Mouse (Mus musculus) gastrocnemius, adult 8-10 months (tissue): ENCODE results near the gene Tspan9. TPM values are rescaled to one million over a fixed set of nuclear protein-coding genes. Genes with fewer than 3 reads are reported as not detected.

Source experiments
- DNase-seq, 2 experiments: peaks; one replicate each; pipeline ENCODE4 v3.0.0; 2022; ENCODE audit warnings: low spot score in 2 of 2
- microRNA-seq: library from miRNA; unstranded; fragments of <30 nt; microRNA quantifications from one replicate; pipeline ENCODE4 v1.2.0, GENCODE M21; 2022
- total RNA-seq, 4 experiments: library from RNA; stranded (reverse); gene quantifications; 2 replicates each; pipeline ENCODE4 v1.2.4; 2022

The Tspan9 gene
- total RNA-seq, 4 experiments from 2014 or later, result 27.4 to 36.6 (median 31.5) TPM

DNA sequence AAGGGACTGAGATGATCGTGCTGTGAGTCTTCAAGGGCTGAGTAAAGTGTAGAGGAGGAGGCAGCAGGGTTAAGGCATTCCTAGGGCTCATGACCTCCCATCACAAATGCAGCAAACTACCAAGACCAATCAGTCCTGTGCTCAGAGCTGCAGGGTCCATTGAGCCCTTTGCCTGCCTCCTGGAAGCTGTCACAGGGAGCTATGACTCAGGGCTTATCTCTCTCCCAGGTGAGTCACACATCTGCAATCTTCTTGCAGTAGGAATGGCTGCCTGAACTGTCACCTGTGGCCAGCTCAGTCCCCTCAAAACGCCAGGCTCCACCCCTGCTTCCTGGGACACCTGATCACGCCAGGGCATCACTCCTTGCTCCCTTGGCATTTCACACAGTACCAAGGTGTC, 208.3 kb downstream of the Tspan9 start:
- DNase-seq, result no peak

DNA sequence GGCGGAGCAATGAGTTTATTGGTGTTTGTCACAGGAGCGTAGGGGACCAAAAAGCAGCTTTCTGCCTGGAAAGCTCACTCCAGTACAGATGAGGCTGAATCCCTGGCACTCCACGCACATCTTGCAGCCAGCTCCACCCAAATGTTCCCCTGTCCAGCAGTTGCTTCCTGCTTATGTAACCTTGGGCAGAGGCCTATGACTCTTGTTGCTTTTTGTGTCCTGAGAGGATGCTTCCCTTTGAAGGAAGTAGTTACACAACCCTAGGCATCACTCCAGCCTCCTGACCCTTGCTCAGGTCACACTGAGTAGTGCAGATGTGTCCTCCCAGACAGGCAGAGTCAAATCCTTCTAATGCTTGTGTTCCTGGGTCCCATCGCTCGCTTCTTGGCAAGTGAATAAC, 209.6 kb downstream of the Tspan9 start:
- peak; percentile 55 to 66 for DNase-seq

DNA sequence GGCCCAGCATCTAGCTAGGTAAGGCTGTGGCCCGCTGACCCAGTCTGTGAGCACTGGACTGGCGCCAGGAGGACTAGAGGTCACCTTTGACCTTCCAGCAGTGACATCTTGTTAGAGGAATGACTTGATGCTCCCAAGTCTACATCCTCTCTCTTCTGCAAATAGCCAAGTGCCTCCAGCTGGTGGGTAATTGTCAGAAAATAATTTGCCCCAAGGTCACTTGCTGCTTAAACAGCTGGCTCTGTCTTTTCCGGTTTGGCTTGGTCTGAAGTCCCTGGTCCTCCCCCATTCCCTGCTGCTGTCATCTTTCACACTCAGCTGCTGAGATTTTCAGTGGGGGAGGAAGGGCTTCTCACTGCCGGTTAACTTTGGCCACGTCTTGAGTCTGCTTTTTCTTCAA, 210.7 kb downstream of the Tspan9 start:
- peak; percentile 12 to 22 for DNase-seq

GRCm38 (mm10) chr6:127928682-127929081, 214.7 kb downstream of the Tspan9 start:
- DNase-seq, result no peak

DNA sequence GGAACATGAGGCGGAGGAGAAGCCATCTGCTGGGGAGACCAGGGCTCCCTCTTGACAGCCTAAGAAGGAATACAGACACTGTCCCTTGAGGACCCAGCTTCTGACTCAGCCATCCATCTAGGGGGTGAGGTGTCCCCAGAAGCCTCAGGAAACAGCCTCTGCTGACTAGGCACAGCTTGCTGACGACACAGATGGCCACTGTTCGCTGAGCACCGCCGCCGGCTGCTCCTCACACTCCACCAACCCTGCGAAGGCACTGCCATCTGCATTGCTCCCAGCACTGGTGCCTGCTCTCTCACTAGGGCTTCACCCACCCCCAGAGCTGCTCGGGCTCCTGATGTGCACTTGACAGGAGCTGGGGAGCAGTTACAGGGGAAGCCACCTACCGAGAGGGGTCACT, 217.5 kb downstream of the Tspan9 start:
- no peak for DNase-seq

DNA sequence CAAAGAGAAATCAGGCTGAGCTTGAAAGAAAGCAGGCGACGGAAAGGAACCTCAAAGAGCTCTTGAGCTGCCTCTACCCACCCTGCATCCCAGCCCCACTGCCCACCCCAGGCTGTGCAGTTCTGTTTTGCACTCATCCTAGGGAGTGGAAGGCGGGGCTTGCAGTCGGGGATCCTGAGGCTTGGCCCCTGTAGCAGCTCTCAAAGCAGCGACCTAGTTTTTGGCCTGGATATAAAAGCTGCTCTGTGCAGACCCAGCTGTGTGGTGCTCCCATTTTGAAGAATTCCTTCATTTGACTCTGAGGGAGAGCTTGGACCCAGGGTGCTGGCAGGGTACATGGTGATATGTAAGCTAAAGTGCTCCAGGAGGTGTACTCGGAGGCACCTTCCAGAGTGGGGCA, 218.6 kb downstream of the Tspan9 start:
- no peak for DNase-seq

DNA sequence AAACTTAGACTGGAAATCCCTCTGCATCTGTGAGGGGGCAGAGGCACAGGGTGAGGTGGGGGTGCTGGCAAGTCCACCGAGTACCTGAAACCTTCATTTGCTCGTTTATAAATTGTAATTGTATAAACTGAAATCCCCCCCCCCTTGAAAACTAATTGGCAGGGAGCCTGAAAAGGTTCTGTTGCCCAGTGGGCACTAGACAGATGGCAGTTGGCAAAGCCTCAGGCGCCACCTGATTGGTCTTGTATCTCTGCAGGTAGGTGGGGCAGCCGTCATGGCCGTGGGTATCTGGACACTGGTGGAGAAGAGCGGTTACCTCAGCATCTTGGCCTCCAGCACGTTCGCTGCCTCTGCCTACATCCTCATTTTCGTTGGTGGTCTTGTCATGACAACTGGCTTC, 220.1 kb downstream of the Tspan9 start:
- no peak for DNase-seq

- no peak for DNase-seq
These were observed 221.4 kb downstream of the Tspan9 start for GRCm38 (mm10) chr6:127921996-127922395.

DNA sequence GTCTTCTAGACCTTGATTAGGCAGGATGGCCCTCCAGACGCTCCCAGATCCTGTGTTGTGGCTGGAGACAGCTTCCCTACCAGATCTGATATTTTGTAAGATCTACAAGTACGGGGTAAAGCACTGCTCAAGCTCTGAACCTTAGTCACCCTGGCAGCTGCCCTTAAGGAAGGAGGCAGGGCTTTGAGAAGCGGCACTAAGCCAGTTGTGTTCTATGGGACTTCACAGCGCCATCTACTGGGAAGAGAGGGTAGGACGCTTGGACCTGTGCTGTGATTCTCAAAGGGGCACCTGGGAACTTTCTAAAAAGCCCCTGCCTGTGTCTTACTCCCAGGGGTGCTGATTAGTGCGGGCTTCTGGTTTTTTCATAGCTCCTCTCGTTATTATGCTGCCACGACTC, 222.7 kb downstream of the Tspan9 start:
- DNase-seq, result peak; percentile 75 to 76

DNA sequence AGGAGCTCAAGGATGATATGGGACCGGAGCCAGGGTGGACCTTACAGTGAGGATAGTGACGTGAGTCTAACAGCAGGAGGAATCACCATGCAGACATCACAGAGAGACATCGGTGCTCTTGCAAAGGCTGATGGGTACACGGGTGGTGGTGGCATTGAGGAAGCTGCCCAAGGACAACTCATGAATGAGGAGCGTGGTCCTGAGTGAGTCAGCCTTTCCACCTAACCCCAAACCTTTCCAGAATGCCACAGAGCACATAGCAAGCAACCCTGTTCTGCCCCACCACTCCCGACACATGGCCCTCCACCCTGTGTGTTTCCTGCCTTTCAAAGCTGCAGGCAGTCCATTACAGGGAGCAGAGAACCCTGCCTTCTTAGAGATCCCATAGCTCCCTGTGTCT, 223.9 kb downstream of the Tspan9 start:
- no peak for DNase-seq

GRCm38 (mm10) chr6:127917712-127918111, 225.7 kb downstream of the Tspan9 start:
- DNase-seq, result no peak

DNA sequence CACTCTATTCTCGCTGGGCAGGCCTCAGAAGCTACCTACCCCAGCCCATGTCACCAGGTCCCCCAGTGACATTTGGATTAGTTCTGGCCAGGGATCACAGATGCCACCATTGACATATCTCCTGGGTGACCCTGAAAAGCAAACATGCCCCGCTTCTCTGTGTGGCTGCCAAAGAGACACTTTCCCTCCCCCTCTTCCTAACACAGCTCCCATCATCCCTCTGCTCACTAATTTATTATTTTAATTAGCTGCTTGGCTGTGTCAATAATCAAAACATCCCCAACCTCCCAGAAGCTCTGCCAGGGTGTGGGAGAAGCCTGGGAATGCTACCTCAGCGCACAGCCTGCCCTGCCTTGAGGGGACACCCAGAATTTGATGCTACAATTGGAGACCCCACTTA, 226.4 kb downstream of the Tspan9 start:
- no peak for DNase-seq

DNA sequence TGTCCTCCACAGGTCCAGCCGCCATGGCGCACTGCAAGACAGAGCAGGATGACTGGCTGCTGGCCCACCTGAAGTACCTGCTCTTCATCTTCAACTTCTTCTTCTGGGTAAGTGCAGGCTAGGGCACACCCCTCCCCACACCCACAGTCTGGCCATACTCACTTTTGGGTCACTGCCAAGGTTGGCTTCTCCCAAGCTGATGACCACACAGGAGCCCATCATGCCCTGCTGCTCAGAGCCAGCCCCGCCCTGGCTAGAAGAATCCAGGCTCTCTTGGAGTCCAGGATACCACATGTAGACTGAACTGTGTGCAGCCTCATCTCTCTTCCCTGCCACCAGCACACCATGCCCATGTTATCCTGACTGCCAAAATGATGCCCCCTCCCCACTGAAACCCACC, 230.5 kb downstream of the Tspan9 start:
- no peak for DNase-seq

DNA sequence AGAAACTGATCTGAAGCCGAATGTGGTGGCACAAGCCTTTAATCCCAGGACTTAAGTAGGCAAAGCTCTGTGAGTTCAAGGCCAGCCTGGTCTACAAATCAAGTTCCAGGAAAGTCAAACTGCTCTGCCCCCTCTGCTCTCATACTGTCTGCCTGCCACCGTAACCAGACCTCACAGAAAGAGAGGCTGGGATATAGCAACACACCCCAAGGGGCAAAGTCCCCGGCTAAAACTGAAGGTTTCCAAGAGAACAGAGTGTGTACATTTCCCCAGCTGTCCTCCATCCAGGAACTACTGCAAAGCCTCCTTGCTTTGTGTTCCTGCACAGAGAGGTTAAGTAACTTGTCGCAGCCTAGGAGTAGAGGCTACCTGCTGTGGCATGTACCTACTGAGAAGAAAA, 231.7 kb downstream of the Tspan9 start:
- no peak for DNase-seq

Small RNA genes lying within 50 kb of the gene (microRNA-seq; reads per million reads assigned to microRNA genes)
- gene Gm26338, result not detected

Other genes with a start within 250 kb of the Tspan9 start
- gene Tead4, start 157.2 kb upstream of the Tspan9 start, total RNA-seq, result 1 to 10 TPM; 6.0 to 8.1 (median 7.5) TPM
- 1 to 10 TPM; 5.8 to 7.9 (median 6.7) TPM for gene Tulp3, start 212.3 kb upstream of the Tspan9 start, total RNA-seq
- gene Rhno1, start 219.3 kb upstream of the Tspan9 start, total RNA-seq, result 1 to 10 TPM; 3.6 to 8.2 (median 5.6) TPM
- gene Foxm1, start 219.4 kb upstream of the Tspan9 start, total RNA-seq, result under 1 TPM in 3 of 4 experiments, not detected in 1; 0.07 to 0.31 (median 0.12) TPM
- gene Tex52, start 231.9 kb upstream of the Tspan9 start, total RNA-seq, result not detected
- gene Gm44596, start 231.9 kb upstream of the Tspan9 start, total RNA-seq, result not detected